In the genomic region with DNA sequence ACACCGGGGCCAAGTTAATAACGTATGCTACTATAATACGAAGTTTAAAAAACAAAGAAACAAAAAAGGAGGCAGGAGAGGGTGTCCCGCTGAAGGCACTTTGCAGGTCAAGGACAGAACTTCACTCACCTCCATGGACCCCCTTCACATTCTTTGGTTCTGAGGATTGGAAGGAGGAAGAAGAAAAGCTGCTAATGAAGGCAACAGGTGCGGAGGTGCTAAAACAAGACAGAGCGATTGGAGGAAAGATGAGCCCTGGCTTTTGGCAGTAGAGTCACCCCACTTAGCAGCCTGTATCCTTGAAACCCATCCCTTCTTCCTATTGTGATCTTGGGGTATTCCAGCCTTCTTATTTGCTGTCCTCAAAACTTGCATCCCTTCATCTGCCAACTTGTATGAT, we compare ENCODE assay signal across 11 mouse cellular contexts. TPM values are rescaled to one million over a fixed set of nuclear protein-coding genes. Genes with fewer than 3 reads are reported as not detected.
DNase-seq lines count a peak whose midpoint lies in the region; ATAC-seq lines count a peak whose summit lies in the region.
"Had no signal": no experiment of that assay in that cellular context is flagged by ENCODE, and none has a peak within 500 bp of the region (broad histone marks: within the 10 kb centered on the region; RNA-seq: fewer than 3 reads in every experiment).

No protein-coding gene starts in this region.

- 76% methylated on average over 6 of the region's 6 CpGs for WGBS in liver, embryonic 12.5 days (ENCODE audit: insufficient replicate concordance)
- WGBS in hindbrain, embryonic 13.5 days: 42% methylated on average over 6 of the region's 6 CpGs
- WGBS in neural tube, embryonic 12.5 days: 43% methylated on average over 6 of the region's 6 CpGs

- H3K9ac ChIP-seq in liver, embryonic 12.5 days: no peak overlapping the region
- peak overlapping the region; percentile 75 for H3K9ac ChIP-seq in hindbrain, embryonic 13.5 days
- peak overlapping the region; percentile 39 for H3K9ac ChIP-seq in neural tube, embryonic 12.5 days

- peaks cover 14% of the 10 kb centered on the region; the same call in 1 of the 2 replicates for H3K27me3 ChIP-seq in liver, embryonic 12.5 days (replicated peaks)
- no peaks in the 10 kb centered on the region for H3K27me3 ChIP-seq in hindbrain, embryonic 13.5 days
- H3K27me3 ChIP-seq in neural tube, embryonic 12.5 days (replicated peaks): no peaks in the 10 kb centered on the region
- H3K27me3 ChIP-seq: Patski had no signal

- H3K9me3 ChIP-seq in liver, embryonic 12.5 days (replicated peaks): no peaks in the 10 kb centered on the region
- no peaks in the 10 kb centered on the region for H3K9me3 ChIP-seq in hindbrain, embryonic 13.5 days
- no peaks in the 10 kb centered on the region for H3K9me3 ChIP-seq in neural tube, embryonic 12.5 days

- H3K36me3 ChIP-seq in liver, embryonic 12.5 days: peaks cover 44% of the 10 kb centered on the region
- H3K36me3 ChIP-seq in hindbrain, embryonic 13.5 days: peaks cover 42% of the 10 kb centered on the region
- H3K36me3 ChIP-seq in neural tube, embryonic 12.5 days: peaks cover 40% of the 10 kb centered on the region

- no peak for ATAC-seq in liver, embryonic 12.5 days
- no peak for ATAC-seq in hindbrain, embryonic 13.5 days (ENCODE audit: low FRiP score)
- no peak for ATAC-seq in neural tube, embryonic 12.5 days (ENCODE audit: low FRiP score, low read depth)

- no peak overlapping the region for H3K4me3 ChIP-seq in liver, embryonic 12.5 days
- peak overlapping the region; percentile 39 for H3K4me3 ChIP-seq in hindbrain, embryonic 13.5 days
- H3K4me3 ChIP-seq in neural tube, embryonic 12.5 days: peak overlapping the region; percentile 36

- peaks cover 42% of the 10 kb centered on the region for H3K4me1 ChIP-seq in liver, embryonic 12.5 days
- peaks cover 76% of the 10 kb centered on the region for H3K4me1 ChIP-seq in hindbrain, embryonic 13.5 days (replicated peaks)
- peaks cover 74% of the 10 kb centered on the region for H3K4me1 ChIP-seq in neural tube, embryonic 12.5 days

- DNase-seq in cerebellum, adult 8-10 months: peak; percentile 36
- no peak for DNase-seq in cerebellum, postnatal 4 days (ENCODE audit: low spot score in 2 of 2)
- no peak for DNase-seq in liver
- no peak for DNase-seq in spleen, adult 18-20 months
- DNase-seq in gastrocnemius, postnatal 25 days: no peak

- no peak overlapping the region for H3K27ac ChIP-seq in liver, embryonic 12.5 days
- peak overlapping the region; percentile 98 for H3K27ac ChIP-seq in hindbrain, embryonic 13.5 days
- H3K27ac ChIP-seq in neural tube, embryonic 12.5 days: peak overlapping the region; percentile 75; the same call in 1 of the 2 replicates

- 0 out of 2 replicates have a peak overlapping the region, but pooled peaks have one; percentile 10 for H3K4me2 ChIP-seq in liver, embryonic 12.5 days
- peak overlapping the region; percentile 73 for H3K4me2 ChIP-seq in hindbrain, embryonic 13.5 days
- H3K4me2 ChIP-seq in neural tube, embryonic 12.5 days (replicated peaks): peak overlapping the region; percentile 64

RNA-seq across cellular contexts. Expression of a gene that starts 5.6 kb away (rescaled TPM):
- polyA plus RNA-seq in liver, embryonic 12.5 days (2016; fragmentation: Nextera tagmentation; extraction: Ambion mirVana): 0.32 and 0.39 TPM in 2 replicates
- polyA plus RNA-seq in hindbrain, embryonic 13.5 days (2015; fragmentation: Nextera tagmentation; extraction: Ambion mirVana): 0.79 and 0.84 TPM in 2 replicates
- 1.0 and 1.3 TPM in 2 replicates for polyA plus RNA-seq in neural tube, embryonic 12.5 days (2016; fragmentation: Nextera tagmentation; extraction: Ambion mirVana)
- total RNA-seq in gastrocnemius, postnatal 25 days (2021): 1 to 10 TPM; 1.5 to 2.1 TPM
- total RNA-seq: hematopoietic stem cell, adult 5-6 weeks had no signal

RNA-seq across cellular contexts. Expression of a gene that starts 10.7 kb away (rescaled TPM):
- polyA plus RNA-seq in liver, embryonic 12.5 days (2016; fragmentation: Nextera tagmentation; extraction: Ambion mirVana): 15.3 and 15.8 TPM in 2 replicates
- polyA plus RNA-seq in hindbrain, embryonic 13.5 days (2015; fragmentation: Nextera tagmentation; extraction: Ambion mirVana): 30.5 and 33.1 TPM in 2 replicates
- 78.3 and 84.9 TPM in 2 replicates for polyA plus RNA-seq in neural tube, embryonic 12.5 days (2016; fragmentation: Nextera tagmentation; extraction: Ambion mirVana)
- 10 to 100 TPM; 10.8 to 11.7 TPM for total RNA-seq in gastrocnemius, postnatal 25 days (2021)

RNA-seq across cellular contexts. Expression of a gene that starts 25.3 kb away (rescaled TPM):
- 34.8 and 40.1 TPM in 2 replicates for polyA plus RNA-seq in liver, embryonic 12.5 days (2016; fragmentation: Nextera tagmentation; extraction: Ambion mirVana)
- 76.8 and 83.1 TPM in 2 replicates for polyA plus RNA-seq in hindbrain, embryonic 13.5 days (2015; fragmentation: Nextera tagmentation; extraction: Ambion mirVana)
- 105 and 110 TPM in 2 replicates for polyA plus RNA-seq in neural tube, embryonic 12.5 days (2016; fragmentation: Nextera tagmentation; extraction: Ambion mirVana)
- 10 to 100 TPM; 17.2 to 17.6 TPM for total RNA-seq in gastrocnemius, postnatal 25 days (2021)

RNA-seq across cellular contexts. Expression of a gene that starts 32.4 kb away (rescaled TPM):
- not detected in 2 replicates for polyA plus RNA-seq in liver, embryonic 12.5 days (2016; fragmentation: Nextera tagmentation; extraction: Ambion mirVana)
- polyA plus RNA-seq in hindbrain, embryonic 13.5 days (2015; fragmentation: Nextera tagmentation; extraction: Ambion mirVana): not detected in 2 replicates
- not detected in 2 replicates for polyA plus RNA-seq in neural tube, embryonic 12.5 days (2016; fragmentation: Nextera tagmentation; extraction: Ambion mirVana)
- total RNA-seq in gastrocnemius, postnatal 25 days (2021): not detected
- total RNA-seq: hematopoietic stem cell, adult 5-6 weeks; left cerebral cortex, adult 8-10 months had no signal
- polyA plus RNA-seq: Patski had no signal

Comparison
In these comparisons a context has a peak if more than half of its experiments do, and no peak if none do; other contexts are left out.
1. H3K4me2 ChIP-seq: peak in every context shown above with its lines; median percentile 73 in hindbrain, embryonic 13.5 days; 64 in neural tube, embryonic 12.5 days; 10 in liver, embryonic 12.5 days.